Mouse (Mus musculus): ENCODE measurements at regions not wholly inside any gene's neighbourhood (a gene's known extent, or its start where the extent isn't known, plus 50 kb on each side); places are given as distances from the start of the nearest gene placed in this dataset.

DNA sequence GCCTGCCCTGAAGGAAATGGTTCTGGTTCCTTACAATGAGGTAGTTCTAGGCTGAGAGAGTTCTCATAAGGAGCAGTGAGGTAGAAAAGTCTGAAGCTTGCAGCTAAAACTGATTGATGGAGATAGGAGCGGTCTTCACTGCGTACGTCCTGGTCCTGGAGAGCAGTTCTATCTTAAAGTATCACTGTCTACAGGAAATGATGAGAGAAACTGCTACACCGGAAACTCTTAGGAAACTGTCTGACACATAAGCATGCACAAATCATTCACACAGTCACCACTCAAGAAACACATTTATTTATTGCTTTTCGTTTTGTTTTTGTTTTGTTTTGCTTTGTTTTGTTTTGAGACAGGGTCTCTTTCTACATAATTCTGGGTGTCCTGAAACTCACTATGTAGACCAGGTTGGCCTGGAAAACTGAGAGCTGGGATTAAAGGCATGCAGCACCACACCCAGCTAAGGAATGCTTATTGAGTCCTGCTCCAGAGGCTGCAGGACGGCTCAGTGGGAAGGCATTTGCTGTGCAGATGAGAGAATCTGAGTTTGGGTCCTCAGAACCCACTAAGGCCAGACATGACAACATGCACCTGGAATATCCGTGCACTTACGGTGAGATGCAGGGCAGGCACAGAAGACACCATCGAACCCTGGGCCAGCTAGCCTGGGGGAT lies 55.4 kb upstream of the Arglu1 start:
- DNase-seq: no peak
